Mouse (Mus musculus): ENCODE measurements around the gene Nfic.
"Not testable (repeated sequence)": the region's sequence is repeated elsewhere in the genome, so short reads cannot be mapped to it uniquely, and the experiment has no call there.

Gene Nfic

GRCm38 (mm10) chr10:81458267-81458666 is 2.8 kb upstream of the Nfic start:
- DNase-seq: no peak

GRCm38 (mm10) chr10:81457624-81458023 is 2.2 kb upstream of the Nfic start:
- DNase-seq: no peak

DNA sequence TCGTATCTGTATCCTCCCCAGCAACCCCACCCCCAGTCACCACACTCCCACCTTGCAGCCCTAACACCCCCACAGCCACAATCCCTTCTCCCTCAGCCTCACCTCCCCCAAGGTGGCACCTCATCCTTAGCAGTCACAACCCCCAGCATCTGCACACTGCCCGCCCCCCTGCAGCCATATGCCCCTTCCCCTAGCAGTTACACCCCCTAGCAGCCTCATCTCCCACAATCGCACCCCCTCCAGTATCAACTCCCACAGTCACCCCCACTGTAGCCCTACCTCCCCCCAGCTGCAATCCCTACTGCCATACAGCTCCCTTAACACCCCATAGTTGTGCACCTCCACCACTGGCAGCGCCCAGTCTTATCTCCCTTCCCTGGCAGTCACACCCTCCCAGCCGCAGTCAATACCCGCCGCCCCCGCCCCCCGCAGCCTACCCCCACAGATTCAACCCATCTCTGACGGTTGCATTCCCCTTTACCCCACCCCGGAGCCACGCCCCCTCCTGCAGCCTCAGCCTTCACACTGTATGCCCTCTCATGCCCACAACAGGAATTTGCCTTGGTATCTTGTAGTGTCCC is 1.6 kb upstream of the Nfic start:
- DNase-seq: no peak

DNA sequence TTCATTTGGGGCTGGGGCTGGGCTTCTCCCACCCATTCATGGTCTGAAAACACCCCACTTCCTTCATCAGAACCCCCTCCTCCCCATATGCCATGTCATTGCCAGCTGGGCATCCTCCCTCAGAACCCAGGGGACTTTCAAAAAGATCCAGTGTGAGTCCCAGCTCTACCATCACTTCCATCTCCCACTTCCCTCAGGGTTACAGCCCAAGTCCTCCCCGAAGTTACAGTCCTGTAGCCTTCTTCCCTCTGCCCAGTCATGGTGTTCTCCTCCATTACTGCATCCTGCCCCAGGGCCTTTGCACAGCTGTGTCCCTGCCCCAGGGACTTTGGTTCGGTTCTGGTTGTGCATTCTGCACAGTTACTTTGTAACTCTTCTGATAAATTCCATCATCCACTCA is 1.3 kb downstream of the Nfic start:
- DNase-seq: no peak

DNA sequence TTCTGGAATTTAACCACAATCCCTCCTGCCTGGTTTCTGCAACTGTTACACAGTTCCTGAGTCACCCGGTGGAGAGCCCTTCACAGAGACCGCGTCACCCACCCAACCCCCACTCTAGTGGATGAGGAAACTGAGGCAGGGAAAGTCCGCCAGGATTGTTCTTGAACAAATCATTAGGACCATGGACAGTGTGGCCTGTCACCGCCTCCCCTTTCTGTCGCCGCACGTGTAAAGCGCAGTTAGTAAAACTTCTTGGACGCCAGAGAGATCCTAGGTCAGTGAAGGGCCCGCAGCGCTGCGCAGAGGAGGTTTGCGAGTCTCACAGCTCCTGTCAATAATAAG is 2.5 kb downstream of the Nfic start:
- DNase-seq: no peak

- no peak for DNase-seq
Measured at GRCm38 (mm10) chr10:81452237-81452946, 3.0 kb downstream of the Nfic start.

GRCm38 (mm10) chr10:81451365-81451745 is 4.1 kb downstream of the Nfic start:
- DNase-seq: no peak

DNA sequence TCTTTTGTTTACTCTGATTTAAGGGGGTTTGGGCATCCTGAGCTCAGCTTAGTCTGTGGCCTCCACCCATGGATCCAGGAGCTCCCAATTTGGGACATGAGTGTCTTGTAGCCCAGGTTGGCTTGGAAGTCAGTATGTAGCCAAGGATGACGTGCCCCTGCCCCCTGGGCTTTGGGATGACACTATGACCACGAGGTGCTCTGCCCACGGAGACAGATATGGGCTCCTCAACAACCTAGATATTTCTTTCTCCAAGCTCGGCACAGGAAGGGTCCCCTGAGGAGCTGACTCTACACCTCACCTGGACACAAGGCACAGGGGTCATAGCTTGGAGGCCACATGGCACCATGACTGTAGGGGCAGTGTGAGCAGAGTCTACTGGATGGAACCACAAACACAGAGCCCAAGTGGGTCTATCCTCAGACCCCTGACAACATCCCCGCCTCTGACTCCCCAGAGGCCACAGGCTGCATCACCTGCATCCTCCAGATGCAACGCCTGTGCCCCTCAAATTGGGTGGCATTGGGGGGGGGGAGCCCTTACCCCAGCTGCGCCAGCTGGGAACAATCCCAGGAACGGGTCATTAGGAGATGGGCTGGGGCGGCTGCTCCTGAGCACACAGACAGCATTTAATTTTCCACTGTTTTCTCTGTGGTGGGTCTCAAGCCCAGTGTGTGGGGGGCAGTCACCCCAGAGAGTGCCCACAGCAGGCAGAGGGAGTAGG is 4.6 kb downstream of the Nfic start:
- no peak for DNase-seq

- peak; percentile 88 for DNase-seq
Measured at GRCm38 (mm10) chr10:81450140-81450539, 5.3 kb downstream of the Nfic start.

GRCm38 (mm10) chr10:81445516-81445915 is 9.9 kb downstream of the Nfic start:
- not testable (repeated sequence) for DNase-seq

DNA sequence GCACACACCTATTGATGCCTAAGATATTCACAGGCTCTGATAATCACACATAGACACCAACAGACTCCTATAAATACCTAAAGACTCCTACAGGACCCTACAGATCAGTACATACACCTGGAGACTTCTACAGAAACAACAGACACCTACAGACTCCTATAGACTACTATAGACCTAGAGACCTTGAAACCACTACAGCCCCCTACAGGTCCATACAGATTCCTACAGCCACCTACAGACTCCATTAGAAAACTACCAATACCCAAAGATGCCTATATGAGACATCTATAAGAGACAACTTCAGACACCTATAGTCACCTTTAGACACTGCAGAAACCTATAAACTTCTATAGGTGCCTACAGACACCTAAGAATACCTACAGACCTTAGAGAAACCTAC is 14.4 kb downstream of the Nfic start:
- no peak for DNase-seq

DNA sequence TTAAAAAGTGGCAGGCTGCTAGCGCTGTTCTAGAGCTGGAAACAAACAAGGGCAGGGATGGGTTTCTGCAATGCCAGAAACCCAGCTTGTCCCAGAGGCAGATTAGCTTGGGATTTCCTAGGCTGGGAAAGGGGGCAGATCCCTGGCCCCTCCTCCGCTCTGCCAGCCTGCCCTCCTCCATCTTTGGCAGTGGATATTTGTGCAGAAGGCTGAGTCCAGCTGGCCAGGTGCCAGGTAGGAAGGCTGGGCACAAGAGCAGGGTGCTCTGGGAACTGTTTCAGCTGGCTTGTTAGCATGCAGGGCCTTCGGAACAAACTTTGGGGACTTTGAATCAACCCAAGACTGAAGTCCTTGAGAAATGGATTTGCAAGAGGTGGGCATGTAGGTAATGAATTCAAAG is 20.0 kb downstream of the Nfic start:
- DNase-seq: no peak

GRCm38 (mm10) chr10:81434361-81435263 is 20.8 kb downstream of the Nfic start:
- DNase-seq: peak; percentile 39 to 40

- peak; percentile 67 to 73 for DNase-seq
Measured at GRCm38 (mm10) chr10:81433541-81434289, 21.7 kb downstream of the Nfic start.

DNA sequence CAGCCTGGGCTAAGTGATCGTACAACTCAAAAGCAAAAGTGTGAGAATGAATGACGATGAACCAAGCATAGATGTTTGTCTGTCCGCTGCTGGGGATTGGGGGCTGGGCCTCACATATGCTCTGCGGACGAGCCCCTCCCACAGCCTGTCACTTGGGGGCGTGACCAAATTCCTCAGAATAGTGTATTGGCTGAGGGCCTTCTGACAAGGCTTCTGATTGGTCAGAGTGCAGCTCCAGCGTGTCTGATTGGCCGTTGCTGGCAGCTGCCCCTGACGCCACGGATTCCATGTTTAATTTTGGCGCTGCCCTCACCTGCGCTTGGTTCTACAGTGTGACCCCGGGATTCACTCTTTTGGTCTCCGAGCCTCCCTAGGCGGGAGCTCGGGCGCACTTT is 22.6 kb downstream of the Nfic start:
- peak; percentile 92 to 94 for DNase-seq

DNA sequence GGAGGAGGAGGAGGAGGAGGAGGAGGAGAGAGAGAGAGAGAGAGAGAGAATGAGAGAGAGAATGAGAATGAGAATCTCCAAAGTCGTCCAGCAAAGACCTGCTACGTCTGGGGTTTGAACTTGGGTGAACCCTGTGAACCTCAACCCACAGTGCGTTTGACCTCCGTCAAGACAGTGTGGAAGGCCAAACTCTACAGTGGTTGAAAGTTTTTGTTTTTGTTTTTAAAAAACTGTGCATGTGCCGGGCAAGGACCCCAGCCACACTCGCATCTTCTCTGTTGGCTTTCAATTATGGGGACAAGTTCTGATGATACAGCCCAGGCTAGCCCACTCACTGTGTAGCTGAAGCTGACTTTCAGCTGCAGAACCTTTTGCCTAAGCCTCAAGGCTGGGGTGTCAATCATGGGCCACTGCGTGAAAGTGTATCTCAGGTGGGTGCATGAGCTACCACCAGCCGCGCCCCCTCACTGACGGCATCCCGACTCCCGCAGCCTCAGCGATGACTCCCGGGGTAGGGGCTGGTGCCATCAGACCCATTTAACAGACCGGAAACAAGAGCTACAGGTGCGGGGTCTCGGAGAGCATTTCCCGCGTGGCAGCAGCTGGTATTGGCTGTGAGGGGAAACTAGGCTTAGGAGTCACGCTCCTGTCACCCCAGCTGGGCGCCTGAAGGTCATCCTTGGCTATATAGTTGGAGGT is 23.1 kb downstream of the Nfic start:
- no peak for DNase-seq

DNA sequence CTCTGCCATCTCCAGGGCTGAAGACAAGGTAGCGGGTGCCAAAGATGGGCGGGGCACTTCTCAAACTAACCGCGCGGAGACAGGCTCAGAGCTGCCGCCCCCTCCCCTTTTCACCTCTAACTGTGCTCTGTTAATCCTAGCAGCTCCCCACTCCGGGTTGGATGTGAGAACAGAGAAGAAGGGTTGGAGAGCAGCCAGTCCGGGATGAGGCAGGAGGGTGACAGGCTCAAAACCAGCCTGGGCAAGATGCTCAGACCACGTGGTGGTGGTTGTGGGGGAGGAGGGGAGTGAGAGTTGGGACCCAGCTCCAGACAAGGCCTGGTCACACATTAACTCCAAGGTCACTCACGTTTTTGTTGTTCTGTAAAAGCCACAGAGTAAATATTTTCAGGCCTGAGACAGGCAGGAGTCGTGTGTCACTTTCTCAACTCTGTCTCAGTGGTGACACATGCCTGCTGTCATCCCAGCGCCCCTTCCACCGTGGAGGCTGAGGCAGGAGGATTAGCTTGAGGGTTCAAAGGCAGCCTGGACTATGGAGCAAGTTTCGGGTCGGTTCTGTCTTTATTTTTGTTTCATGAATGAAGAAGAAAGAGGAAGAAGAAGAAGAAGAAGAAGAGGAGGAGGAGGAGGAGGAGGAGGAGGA is 23.8 kb downstream of the Nfic start:
- DNase-seq: peak; percentile 36 to 41

GRCm38 (mm10) chr10:81430831-81431525 is 24.5 kb downstream of the Nfic start:
- peak; percentile 62 to 69 for DNase-seq

DNA sequence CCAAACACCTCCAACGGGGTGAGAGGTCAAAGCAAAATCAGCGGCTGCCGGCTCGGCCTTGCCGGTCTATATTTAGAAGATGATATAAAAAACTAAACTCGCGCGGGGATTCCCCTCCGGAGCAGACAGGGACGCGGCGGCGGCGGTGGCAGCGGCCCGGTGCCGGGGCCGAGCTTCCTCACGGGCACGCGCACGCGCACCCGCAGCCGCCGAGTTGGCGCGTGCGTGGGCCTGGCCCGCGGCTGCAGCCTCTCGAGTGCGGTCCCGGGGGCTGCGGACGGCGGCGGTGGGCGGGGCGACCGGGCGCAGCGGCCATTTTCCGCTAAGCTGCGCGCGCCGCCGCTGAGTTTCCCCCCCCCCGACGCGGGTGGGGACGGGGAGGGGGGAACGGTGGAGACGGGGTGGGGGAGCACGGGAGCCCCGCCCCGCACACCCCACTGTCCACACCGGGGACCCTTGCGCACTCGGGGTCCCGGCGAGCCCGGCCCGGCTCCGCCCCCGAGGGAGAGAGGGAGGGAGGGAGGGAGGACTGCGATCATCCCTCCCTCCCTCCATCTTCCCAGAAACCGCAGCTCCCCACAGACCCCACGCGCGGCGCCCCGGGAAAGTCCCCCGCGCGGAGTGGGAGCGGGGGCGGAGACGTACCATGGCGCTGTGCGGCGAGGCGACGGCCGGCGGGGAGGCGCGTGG is 25.1 kb downstream of the Nfic start:
- DNase-seq: peak; percentile 80 to 85

GRCm38 (mm10) chr10:81429605-81430061 is 25.8 kb downstream of the Nfic start:
- DNase-seq: peak; percentile 83 to 84

All from B cell, adult 2 months (primary cell).